Mouse (Mus musculus): ENCODE measurements around the gene Tceal1.
"Not testable (repeated sequence)": the region's sequence is repeated elsewhere in the genome, so short reads cannot be mapped to it uniquely, and the experiment has no call there.

The Tceal1 gene

DNA sequence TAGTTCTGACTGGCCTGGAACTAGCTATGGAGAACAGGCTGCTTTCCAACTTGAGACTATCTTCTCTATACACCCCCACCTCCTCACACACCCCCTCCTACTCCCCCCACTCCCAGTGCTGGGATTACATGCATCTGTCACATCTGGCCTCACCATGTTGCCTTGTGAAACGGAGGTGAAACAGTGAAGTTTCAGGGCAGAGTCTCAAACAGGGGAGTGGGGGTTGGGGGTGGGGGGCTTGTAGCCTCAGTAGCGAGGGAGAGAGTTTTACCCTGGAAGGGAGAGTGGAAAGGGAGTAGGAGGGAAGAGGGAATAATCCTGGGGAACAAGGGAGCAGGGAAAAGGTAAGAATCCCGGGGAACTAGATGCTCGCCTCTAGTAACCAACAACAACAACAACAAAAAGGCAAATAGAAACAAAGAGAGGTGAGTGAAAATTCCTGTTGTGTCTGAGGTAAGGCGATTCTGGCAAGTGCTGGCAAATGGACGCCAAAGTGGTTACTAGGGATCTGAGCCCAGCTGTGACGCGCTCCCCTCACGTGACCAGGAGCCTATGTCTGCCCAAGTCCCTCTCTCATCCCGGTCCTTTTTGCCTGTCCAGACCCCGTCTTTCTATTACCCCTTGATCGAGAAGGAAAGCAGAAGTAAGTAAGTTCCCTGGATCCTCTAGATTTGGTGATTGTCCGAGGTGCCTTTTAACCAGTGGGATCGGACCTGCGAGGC lies at the start of gene Tceal1:
Gene Tceal1, plus strand, starts transcription at position 537 of the 722 bp plus-strand sequence.
- DNase-seq: peak; percentile 60

DNA sequence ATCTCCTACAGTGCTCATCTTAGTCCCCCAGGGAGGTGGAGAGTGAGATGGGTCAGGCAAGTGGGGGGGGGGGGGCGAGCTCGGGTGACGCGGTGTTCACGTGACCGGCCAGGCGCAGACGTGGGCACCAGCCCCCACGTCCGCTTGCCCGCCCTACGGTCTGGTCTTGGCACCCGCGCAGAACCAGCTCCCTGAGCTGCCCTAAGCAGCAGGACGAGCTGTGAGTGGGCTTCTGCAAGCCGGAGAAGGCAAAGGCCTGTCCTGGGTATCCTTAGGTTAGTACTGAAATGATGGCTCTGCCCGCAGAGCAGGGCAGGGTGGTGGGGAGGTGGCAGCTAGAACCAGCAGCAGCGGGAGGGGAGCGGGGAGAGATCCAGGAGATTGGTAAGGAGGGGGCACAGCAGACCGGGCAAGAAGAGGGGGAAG lies 41.5 kb upstream of the Tceal1 start:
- DNase-seq: no peak

- not testable (repeated sequence) for DNase-seq
These were observed 40.9 kb upstream of the Tceal1 start for GRCm38 (mm10) chrX:136666762-136667464.

DNA sequence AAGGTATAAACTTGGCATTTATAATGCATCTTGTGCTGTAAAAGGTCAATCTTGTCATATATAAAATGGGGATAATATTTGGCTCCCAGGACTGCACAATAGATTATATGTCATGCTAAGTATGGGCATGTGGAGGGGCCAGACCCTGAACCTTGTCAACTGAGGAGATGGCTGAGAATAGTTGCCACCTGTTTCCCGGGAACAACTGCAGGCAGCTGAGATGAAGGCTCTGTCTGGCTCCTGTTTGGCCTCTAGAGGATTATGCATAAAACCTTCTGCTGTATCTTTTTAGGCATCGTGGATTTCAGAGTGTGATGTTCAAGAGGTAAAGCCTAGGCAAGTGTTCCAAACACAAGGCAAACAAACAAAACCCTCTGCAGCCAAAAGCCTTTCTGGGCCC lies 39.0 kb upstream of the Tceal1 start:
- no peak for DNase-seq

DNA sequence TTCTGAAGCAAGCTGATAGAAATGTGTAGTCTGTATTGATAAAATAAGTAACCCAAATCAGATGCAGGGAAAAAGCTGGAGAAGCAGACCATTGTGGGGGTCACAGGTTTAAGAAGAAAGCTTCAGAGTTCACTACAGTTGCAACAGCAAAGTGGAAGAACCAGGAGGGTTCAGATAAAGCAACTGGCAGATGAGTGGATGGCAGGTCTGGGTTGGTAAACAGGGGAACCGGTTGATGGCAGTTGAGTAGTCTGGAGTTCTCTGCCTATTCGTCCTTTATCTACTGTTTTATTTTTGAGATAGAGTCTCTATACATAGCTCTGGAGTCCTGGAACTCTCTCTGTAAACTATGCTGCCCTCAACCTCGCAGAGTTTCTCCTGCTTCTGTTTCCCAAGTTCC lies 26.8 kb upstream of the Tceal1 start:
- no peak for DNase-seq

GRCm38 (mm10) chrX:136691606-136692293 lies 16.0 kb upstream of the Tceal1 start:
- DNase-seq: not testable (repeated sequence)

- no peak for DNase-seq
These were observed 15.5 kb upstream of the Tceal1 start for GRCm38 (mm10) chrX:136692294-136692675.

GRCm38 (mm10) chrX:136693196-136693595 lies 14.6 kb upstream of the Tceal1 start:
- no peak for DNase-seq

DNA sequence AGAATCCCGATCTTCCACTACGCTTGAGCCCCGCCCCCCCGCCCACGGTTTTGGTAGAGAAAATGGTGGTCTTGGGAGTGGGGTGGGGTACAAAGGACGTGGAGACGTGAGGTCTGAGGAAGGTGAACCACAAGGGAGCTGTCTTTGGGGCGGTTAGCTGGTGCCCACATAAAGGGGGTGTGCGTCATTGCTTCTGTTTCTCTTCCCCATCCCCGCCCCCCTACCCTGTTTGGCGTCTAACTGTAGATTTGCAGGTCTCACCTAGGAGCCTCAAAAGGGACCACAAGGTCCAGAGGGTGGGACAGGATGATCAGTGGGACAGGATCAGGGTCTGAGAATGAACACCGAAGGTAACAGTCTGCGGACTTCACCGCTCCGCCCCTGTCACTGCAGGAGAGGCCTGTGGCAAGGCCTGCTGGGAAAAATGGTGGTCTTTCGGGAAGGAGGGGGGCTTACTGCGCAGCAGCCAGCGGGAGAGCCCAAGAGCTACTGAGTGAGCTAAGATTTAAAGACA lies 443 bp downstream of the Tceal1 start:
- DNase-seq: peak; percentile 22

DNA sequence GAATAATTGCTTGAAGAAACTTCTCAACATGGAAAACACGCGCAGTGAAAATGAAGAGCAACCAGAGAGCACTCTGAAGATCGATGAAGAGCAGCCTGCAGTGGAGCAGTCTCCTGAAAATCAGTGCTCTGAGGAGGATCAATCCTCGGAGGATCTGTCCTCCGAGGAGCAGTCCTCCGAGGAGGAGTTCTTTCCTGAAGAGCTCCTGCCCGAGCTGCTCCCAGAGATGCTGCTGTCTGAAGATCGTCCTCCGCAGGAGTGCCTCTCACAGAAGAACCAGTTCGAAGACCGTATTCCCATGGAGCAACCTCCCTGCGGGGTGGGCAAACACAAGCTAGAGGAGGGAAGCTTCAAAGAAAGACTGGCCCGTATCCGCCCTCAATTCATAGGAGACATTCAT lies 1.0 kb downstream of the Tceal1 start:
- no peak for DNase-seq

DNA sequence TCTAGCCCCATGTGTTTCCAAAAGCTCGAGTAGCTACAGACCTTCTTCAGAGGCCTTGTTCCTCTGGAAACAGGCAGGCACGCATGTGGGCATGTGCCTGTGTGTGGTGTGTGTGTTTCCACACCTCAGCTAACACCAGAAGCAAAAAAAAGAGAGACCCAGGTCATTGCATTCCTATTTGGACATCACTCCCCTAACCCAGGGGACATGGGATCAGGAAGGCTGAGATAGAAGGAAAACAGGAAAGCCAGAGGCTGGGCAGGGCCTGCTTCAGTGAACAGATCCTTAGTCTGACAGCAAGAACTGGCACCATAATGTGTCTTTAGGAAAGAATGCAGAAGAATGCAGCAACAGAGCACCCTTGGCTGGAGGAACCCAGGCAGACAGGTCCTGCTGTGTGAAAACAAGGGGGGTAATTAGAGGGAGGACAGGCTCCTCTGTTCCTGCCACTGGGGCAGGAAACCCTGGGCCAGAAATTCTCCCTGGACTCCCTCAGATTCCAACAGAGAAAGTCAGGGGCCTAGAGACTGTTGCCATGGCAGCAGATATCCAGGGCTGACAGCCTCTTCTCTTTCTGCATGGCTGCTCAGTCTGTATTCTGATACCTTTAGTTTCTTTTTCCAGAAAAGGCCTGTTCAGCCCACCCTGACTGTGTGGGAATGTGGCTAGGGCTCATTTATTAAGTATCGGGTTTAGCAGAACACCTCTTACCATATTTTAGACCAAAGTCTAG lies 7.1 kb downstream of the Tceal1 start:
- DNase-seq: not testable (repeated sequence)

GRCm38 (mm10) chrX:136732016-136732415 lies 24.2 kb downstream of the Tceal1 start:
- DNase-seq: no peak

DNA sequence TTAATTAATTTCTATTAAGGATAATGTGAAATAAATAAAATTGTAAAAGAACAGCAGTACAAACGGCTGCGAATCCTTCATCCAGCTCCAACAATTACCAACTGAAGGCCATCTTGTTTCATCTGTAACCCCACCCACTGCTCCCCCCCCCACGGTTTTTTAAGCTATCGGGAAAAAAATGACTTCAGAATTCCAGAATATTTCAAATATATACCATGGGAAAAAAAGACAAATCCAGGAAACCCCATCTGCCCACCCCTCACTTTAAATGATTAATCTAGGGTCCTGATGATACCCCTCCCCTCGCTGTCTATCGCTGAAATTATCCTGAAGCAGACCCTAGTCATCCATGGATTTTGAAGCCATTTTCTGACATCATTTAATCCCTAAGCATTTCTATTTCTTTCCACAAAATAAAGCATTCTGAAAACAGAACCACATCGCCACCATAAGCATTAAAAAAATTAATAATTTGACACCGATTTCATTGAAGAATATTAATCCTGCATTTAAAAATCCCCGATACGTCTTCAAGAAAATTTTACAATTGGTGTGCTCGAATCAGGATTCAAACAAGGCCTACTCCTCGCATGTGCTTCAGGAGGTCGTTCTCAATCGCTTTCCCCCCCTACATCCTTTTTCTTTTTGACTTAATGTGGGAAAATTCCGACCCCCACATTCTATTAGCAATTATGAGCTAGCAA lies 32.5 kb downstream of the Tceal1 start:
- no peak for DNase-seq

- peak; percentile 98 for DNase-seq
These were observed 33.2 kb downstream of the Tceal1 start for GRCm38 (mm10) chrX:136740791-136741650.

DNA sequence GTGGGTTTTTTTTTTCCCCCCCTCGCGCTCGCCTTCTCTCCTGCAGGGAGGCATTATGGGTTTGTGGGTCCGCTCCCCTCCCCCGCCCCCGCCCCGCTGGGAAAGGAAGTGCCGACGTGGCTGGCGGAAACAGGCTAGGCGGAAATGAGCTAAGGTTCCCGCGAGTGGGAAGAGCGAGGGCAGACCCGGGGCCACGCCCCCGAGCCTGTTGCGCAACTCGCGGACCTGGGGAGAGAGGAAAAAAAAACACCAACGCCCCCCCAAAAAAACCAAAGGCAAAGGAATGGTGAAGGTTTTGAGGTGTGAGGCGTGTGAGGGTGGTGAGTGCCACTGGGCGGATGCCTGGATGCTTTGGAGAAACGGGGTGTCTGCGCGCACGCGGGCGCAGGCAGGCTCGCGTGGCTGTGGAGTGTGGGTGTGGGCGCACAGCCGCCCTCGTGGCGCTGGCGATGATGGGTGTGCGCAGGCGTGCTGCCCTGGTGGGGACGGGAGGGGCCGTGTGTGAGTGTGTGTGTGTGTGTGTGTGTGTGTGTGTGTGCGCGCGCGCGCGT lies 33.9 kb downstream of the Tceal1 start:
- peak; percentile 76 for DNase-seq

GRCm38 (mm10) chrX:136742241-136742640 lies 34.5 kb downstream of the Tceal1 start:
- no peak for DNase-seq

DNA sequence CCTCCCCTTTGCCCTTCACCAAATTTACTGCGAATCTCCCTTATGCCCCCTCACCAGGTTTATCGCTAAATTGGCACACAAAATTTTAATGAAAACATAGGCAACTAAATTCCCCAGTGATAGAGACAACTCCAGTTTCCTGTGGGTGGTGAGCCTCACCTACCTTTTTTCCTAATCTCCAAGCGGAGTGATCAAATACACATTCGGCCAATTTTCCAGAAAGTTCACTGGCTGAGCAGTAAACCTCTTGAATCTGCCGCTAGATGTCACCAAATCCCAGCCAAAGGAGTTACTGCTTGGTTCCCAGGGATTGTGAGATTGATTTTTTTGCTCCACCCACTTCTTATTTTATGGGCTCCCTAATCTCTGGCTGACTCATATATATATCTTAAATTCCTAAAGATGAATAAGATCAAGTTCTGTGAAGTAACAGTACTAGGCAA lies 34.9 kb downstream of the Tceal1 start:
- DNase-seq: peak; percentile 78

GRCm38 (mm10) chrX:136743459-136743858 lies 35.7 kb downstream of the Tceal1 start, which contains the start of gene Morf4l2:
TSS of gene Morf4l2 (minus strand) at chrX:136743690.
- DNase-seq: no peak

DNA sequence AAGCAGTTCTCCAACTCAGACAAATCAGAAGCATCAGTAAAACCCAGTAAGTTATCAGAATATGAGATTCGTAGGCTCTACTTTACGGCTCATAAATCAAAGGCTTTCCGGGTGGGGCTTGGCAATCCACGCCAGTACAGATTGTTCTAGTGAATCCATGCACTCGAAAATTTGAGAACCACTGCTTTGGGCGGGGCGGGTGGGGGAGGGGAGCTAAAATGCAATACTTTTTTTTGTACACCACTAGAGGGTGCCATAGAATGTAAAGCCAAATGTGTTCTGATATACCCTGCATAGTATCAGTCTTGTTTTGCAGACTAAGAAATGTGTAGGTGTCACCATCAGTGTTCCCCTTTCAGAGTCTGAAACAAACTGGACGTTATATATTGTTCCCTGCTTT lies 36.9 kb downstream of the Tceal1 start:
- no peak for DNase-seq

DNA sequence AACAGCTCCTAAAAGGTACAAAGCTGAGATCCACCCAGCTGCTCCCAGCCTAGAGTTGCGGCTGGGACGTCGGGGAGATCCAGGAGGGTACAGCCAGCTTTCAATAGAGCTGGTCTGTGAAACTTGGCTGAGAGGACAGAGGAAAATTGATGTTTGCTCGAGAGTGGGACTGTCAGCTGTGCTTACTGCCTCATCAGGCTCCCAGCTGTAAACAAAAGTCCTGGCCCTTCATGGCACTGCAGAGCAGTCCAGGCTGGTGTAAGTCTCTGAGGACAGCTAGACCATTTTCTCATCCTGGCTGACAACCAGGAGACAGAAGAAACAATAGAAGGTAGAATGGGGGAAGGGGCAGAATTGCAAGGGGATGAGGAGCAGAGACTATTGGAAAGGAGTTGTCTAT lies 41.5 kb downstream of the Tceal1 start:
- no peak for DNase-seq

DNA sequence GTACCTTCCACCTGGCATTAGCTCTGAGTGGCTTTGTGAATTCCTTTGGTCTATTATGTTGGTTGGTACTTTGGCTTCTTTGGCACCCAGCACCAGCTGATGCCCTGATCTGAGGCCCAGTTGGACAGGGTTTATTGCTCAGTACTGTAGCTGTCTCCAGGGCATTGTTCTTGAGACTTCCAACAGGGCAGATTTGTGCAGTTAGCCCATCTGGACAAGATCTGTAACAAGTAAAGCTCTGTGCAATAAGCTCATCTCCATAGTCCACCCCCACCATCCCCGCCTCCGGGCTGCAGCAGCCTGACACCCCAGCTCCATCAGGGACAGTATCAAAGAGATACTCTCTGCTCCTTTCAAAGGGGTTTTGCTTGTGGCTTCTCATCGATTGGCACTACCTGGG lies 47.7 kb downstream of the Tceal1 start:
- DNase-seq: no peak

Measured in kidney, adult 9 months (tissue).